ENCODE assay signal across 8 mouse cellular contexts in genomic region chr6:113495071-113495675, GRCm38 (mm10). TPM values are rescaled to one million over a fixed set of nuclear protein-coding genes. Genes with fewer than 3 reads are reported as not detected.
DNase-seq lines count a peak whose midpoint lies in the region; ATAC-seq and TF ChIP-seq lines count a peak whose summit lies in the region.

No protein-coding gene starts in this region.

- H3K36me3 ChIP-seq in kidney, embryonic 14.5 days (ENCODE audit: control insufficient read depth, insufficient read depth, low read length) = no peaks in the 10 kb centered on the region; the same call in 1 of the 2 replicates
- H3K36me3 ChIP-seq in forebrain, postnatal 0 days (ENCODE audit: insufficient read depth) = peaks cover 40% of the 10 kb centered on the region

- peaks cover 4% of the 10 kb centered on the region; the same call in 1 of the 2 replicates for H3K4me1 ChIP-seq in kidney, embryonic 14.5 days (ENCODE audit: control insufficient read depth, insufficient read depth, low read length)
- no peaks in the 10 kb centered on the region for H3K4me1 ChIP-seq in bone marrow, adult 2 months (ENCODE audit: control insufficient read depth, insufficient read depth, low read length)
- peaks cover 3% of the 10 kb centered on the region; the same call in 1 of the 2 replicates for H3K4me1 ChIP-seq in forebrain, postnatal 0 days (ENCODE audit: insufficient read depth)

- no peaks in the 10 kb centered on the region for H3K9me3 ChIP-seq in kidney, embryonic 14.5 days (ENCODE audit: control insufficient read depth, low read length)
- H3K9me3 ChIP-seq in forebrain, postnatal 0 days (ENCODE audit: low read length) = no peaks in the 10 kb centered on the region

- H3K27me3 ChIP-seq in kidney, embryonic 14.5 days (ENCODE audit: control insufficient read depth, insufficient read depth, low read length) = peaks cover 9% of the 10 kb centered on the region
- H3K27me3 ChIP-seq in forebrain, postnatal 0 days (ENCODE audit: insufficient read depth, low read length) = no peaks in the 10 kb centered on the region

- H3K4me3 ChIP-seq in kidney, embryonic 14.5 days (ENCODE audit: low read length) = peak overlapping the region; percentile 38
- peak overlapping the region; percentile 67 for H3K4me3 ChIP-seq in bone marrow, adult 2 months (replicated peaks; ENCODE audit: control insufficient read depth, low read depth, low read length)
- peak overlapping the region; percentile 33; the same call in 1 of the 2 replicates for H3K4me3 ChIP-seq in forebrain, postnatal 0 days (ENCODE audit: low read depth, low read length)

- WGBS in kidney, embryonic 14.5 days = 48% methylated on average over 28 of the region's 28 CpGs
- 58% methylated on average over 28 of the region's 28 CpGs for WGBS in bone marrow, adult 2 months
- WGBS in forebrain, postnatal 0 days = 57% methylated on average over 28 of the region's 28 CpGs

- H3K27ac ChIP-seq in kidney, embryonic 14.5 days (ENCODE audit: low read depth, low read length) = no peak overlapping the region
- H3K27ac ChIP-seq in bone marrow, adult 2 months (ENCODE audit: control insufficient read depth, insufficient read depth, low read depth, low read length, poor library complexity) = peak overlapping the region; percentile 47; the same call in 1 of the 2 replicates
- no peak overlapping the region for H3K27ac ChIP-seq in forebrain, postnatal 0 days (ENCODE audit: low read depth, low read length)

- TF ChIP-seq CTCF in bone marrow, adult 2 months (IDR thresholded peaks at IDR 0.05; ENCODE audit: control insufficient read depth, insufficient read depth, low read length) = no peak
- no peak for TF ChIP-seq CTCF in forebrain, postnatal 0 days (IDR thresholded peaks at IDR 0.05; ENCODE audit: low read depth)

- TF ChIP-seq POLR2A in bone marrow, adult 2 months (IDR thresholded peaks at IDR 0.05; ENCODE audit: borderline replicate concordance, control insufficient read depth, low read depth, low read length) = no peak

- ATAC-seq in kidney, embryonic 14.5 days (ENCODE audit: low FRiP score, low TSS enrichment) = no peak; the same call in 1 of the 2 replicates
- ATAC-seq in forebrain, postnatal 0 days = no peak
- ATAC-seq in megakaryocyte progenitor cell, adult 5-6 weeks (replicated peaks; ENCODE audit: poor library complexity) = 0 out of 2 replicates have a peak, but pooled peaks have one; percentile 15

- H3K9ac ChIP-seq in kidney, embryonic 14.5 days (ENCODE audit: low read depth, low read length) = 0 out of 2 replicates have a peak overlapping the region, but pooled peaks have one; percentile 49
- 0 out of 2 replicates have a peak overlapping the region, but pooled peaks have one; percentile 6 for H3K9ac ChIP-seq in forebrain, postnatal 0 days

- DNase-seq in kidney, postnatal 25 days = no peak
- DNase-seq in forebrain, postnatal 0 days = no peak
- no peak for DNase-seq in adrenal gland, postnatal 36 days
- DNase-seq in ovary, postnatal 14 days (ENCODE audit: low spot score) = no peak
- no peak for DNase-seq in lung, postnatal 14 days

- H3K4me2 ChIP-seq in kidney, embryonic 14.5 days (replicated peaks; ENCODE audit: low read depth, low read length) = peak overlapping the region; percentile 53
- H3K4me2 ChIP-seq in forebrain, postnatal 0 days (ENCODE audit: low read depth) = peak overlapping the region; percentile 50; the same call in 1 of the 2 replicates

RNA-seq across cellular contexts. Expression of gene Prrt3, which starts 6.6 kb away (rescaled TPM):
- polyA plus RNA-seq in kidney, embryonic 14.5 days (2014; fragmentation: Nextera tagmentation; extraction: Ambion mirVana) = 0.73 and 1.6 TPM in 2 replicates
- 0.80 TPM in 1 of 2 replicates, not detected in the other for polyA plus RNA-seq in bone marrow, adult 2 months (2011; ENCODE audit: insufficient read depth, insufficient read length, low replicate concordance, missing spikeins)
- total RNA-seq in forebrain, postnatal 0 days (2014; rRNA removed) = 17.1 and 18.0 TPM in 2 replicates
- 9.6 and 13.5 TPM in 2 replicates for polyA plus RNA-seq in forebrain, postnatal 0 days (2015; fragmentation: Nextera tagmentation; extraction: Ambion mirVana)
- total RNA-seq in megakaryocyte progenitor cell, adult 5-6 weeks (2015) = not detected in 2 replicates
- total RNA-seq in megakaryocyte progenitor cell, adult 5-6 weeks (2017) = not detected in 2 replicates
- under 1 TPM; 0.17 to 0.26 TPM for total RNA-seq in adrenal gland, postnatal 36 days (2021)

RNA-seq across cellular contexts. Expression of gene Creld1, which starts 12.1 kb away (rescaled TPM):
- 22.9 and 25.4 TPM in 2 replicates for polyA plus RNA-seq in kidney, embryonic 14.5 days (2014; fragmentation: Nextera tagmentation; extraction: Ambion mirVana)
- 4.7 and 13.4 TPM in 2 replicates for polyA plus RNA-seq in bone marrow, adult 2 months (2011; ENCODE audit: insufficient read depth, insufficient read length, low replicate concordance, missing spikeins)
- total RNA-seq in forebrain, postnatal 0 days (2014; rRNA removed) = 34.0 and 39.5 TPM in 2 replicates
- polyA plus RNA-seq in forebrain, postnatal 0 days (2015; fragmentation: Nextera tagmentation; extraction: Ambion mirVana) = 45.5 and 52.7 TPM in 2 replicates
- total RNA-seq in megakaryocyte progenitor cell, adult 5-6 weeks (2015) = 5.9 and 6.1 TPM in 2 replicates
- total RNA-seq in megakaryocyte progenitor cell, adult 5-6 weeks (2017) = 4.7 and 6.6 TPM in 2 replicates
- 10 to 100 TPM; 55.9 to 58.0 TPM for total RNA-seq in adrenal gland, postnatal 36 days (2021)

RNA-seq across cellular contexts. Expression of gene Il17rc, which starts 23.9 kb away (rescaled TPM):
- 9.3 and 9.5 TPM in 2 replicates for polyA plus RNA-seq in kidney, embryonic 14.5 days (2014; fragmentation: Nextera tagmentation; extraction: Ambion mirVana)
- not detected in 2 replicates for polyA plus RNA-seq in bone marrow, adult 2 months (2011; ENCODE audit: insufficient read depth, insufficient read length, low replicate concordance, missing spikeins)
- 3.2 and 3.8 TPM in 2 replicates for total RNA-seq in forebrain, postnatal 0 days (2014; rRNA removed)
- 4.3 and 4.8 TPM in 2 replicates for polyA plus RNA-seq in forebrain, postnatal 0 days (2015; fragmentation: Nextera tagmentation; extraction: Ambion mirVana)
- not detected in 2 replicates for total RNA-seq in megakaryocyte progenitor cell, adult 5-6 weeks (2015)
- not detected in 2 replicates for total RNA-seq in megakaryocyte progenitor cell, adult 5-6 weeks (2017)
- 10 to 100 TPM; 18.1 to 19.5 TPM for total RNA-seq in adrenal gland, postnatal 36 days (2021)

RNA-seq across cellular contexts. Expression of gene Emc3, which starts 36.3 kb away (rescaled TPM):
- 81.3 and 98.0 TPM in 2 replicates for polyA plus RNA-seq in kidney, embryonic 14.5 days (2014; fragmentation: Nextera tagmentation; extraction: Ambion mirVana)
- polyA plus RNA-seq in bone marrow, adult 2 months (2011; ENCODE audit: insufficient read depth, insufficient read length, low replicate concordance, missing spikeins) = 16.7 and 30.2 TPM in 2 replicates
- total RNA-seq in forebrain, postnatal 0 days (2014; rRNA removed) = 80.4 and 91.8 TPM in 2 replicates
- 118 TPM in 2 replicates for polyA plus RNA-seq in forebrain, postnatal 0 days (2015; fragmentation: Nextera tagmentation; extraction: Ambion mirVana)
- 60.4 and 64.5 TPM in 2 replicates for total RNA-seq in megakaryocyte progenitor cell, adult 5-6 weeks (2015)
- 31.7 and 34.5 TPM in 2 replicates for total RNA-seq in megakaryocyte progenitor cell, adult 5-6 weeks (2017)
- 100 to 1,000 TPM in 1 of 2 experiments, 10 to 100 TPM in 1; 96.2 to 122 TPM for total RNA-seq in adrenal gland, postnatal 36 days (2021)

RNA-seq across cellular contexts. Expression of gene Fancd2, which starts 36.3 kb away (rescaled TPM):
- 12.0 and 16.1 TPM in 2 replicates for polyA plus RNA-seq in kidney, embryonic 14.5 days (2014; fragmentation: Nextera tagmentation; extraction: Ambion mirVana)
- polyA plus RNA-seq in bone marrow, adult 2 months (2011; ENCODE audit: insufficient read depth, insufficient read length, low replicate concordance, missing spikeins) = 11.0 and 13.2 TPM in 2 replicates
- total RNA-seq in forebrain, postnatal 0 days (2014; rRNA removed) = 2.2 and 4.4 TPM in 2 replicates
- 1.3 and 1.6 TPM in 2 replicates for polyA plus RNA-seq in forebrain, postnatal 0 days (2015; fragmentation: Nextera tagmentation; extraction: Ambion mirVana)
- total RNA-seq in megakaryocyte progenitor cell, adult 5-6 weeks (2015) = 24.0 and 24.3 TPM in 2 replicates
- 26.6 and 27.4 TPM in 2 replicates for total RNA-seq in megakaryocyte progenitor cell, adult 5-6 weeks (2017)
- total RNA-seq in adrenal gland, postnatal 36 days (2021) = 1 to 10 TPM in 1 of 2 experiments, under 1 TPM in 1; 0.83 to 1.5 TPM

Comparison
In these comparisons a context has a peak if more than half of its experiments do, and no peak if none do; other contexts are left out.
1. RNA of gene Prrt3, which starts 6.6 kb away (total RNA-seq): 17.1 to 18.0 TPM in forebrain, postnatal 0 days; 0.17 to 0.26 TPM in adrenal gland, postnatal 36 days and not detected in megakaryocyte progenitor cell, adult 5-6 weeks; every median in the first group is over 10 times any median in the second.
2. Peak in every context shown above with its lines, with median percentiles within 50 percentile points of each other: H3K4me3 ChIP-seq.